Mouse (Mus musculus): ENCODE results near the gene Sertad4. TPM values are rescaled to one million over a fixed set of nuclear protein-coding genes. Genes with fewer than 3 reads are reported as not detected.

The Sertad4 gene
- total RNA-seq, 2 experiments from 2014 or later: 27.3 to 30.3 TPM

Other genes with a start within 250 kb of the Sertad4 start
- gene Hhat, start 84.5 kb downstream of the Sertad4 start, total RNA-seq (2021): 1 to 10 TPM; 1.7 to 1.8 TPM
- 10 to 100 TPM; 23.4 to 24.2 TPM for gene Syt14, start 180.0 kb upstream of the Sertad4 start, total RNA-seq (2021)

Measured in left cerebral cortex, postnatal 10 days (tissue).